Mouse (Mus musculus): ENCODE results near the gene H2-Q10. TPM values are rescaled to one million over a fixed set of nuclear protein-coding genes. Genes with fewer than 3 reads are reported as not detected.
"Not testable (repeated sequence)": the region's sequence is repeated elsewhere in the genome, so short reads cannot be mapped to it uniquely, and the experiment has no call there.

H2-Q10 gene
- polyA plus RNA-seq, 1 experiment: 8.3 TPM

DNA sequence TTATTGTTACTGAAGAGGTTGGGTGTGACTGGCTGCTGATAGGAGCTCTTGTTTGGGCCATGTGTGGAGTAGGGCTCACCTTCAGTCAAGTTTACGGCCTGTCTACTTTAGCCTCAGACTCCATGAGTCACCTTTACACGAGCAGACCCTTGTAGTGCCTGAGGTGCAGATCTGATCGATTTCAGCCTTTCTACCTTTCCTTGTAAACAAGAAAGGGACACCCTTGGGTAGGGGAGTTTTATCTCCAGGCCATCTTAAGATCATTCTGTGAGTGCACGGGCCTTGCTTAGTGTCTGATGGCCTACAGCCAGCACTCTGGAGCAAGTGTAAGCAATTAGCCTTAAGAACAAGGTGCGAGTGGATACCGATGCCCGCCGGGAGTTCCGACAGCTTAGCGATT, 37.0 kb downstream of the H2-Q10 start:
- Histone ChIP-seq H3K27ac (ENCODE audit: insufficient read depth, low read depth, low read length) (no peak overlapping the region), H3K4me3 (ENCODE audit: insufficient read depth, low read depth, low read length) (no peak overlapping the region), H3K36me3 (ENCODE audit: control insufficient read depth, insufficient read depth, low read length) (no peaks in the 10 kb centered on the region), H3K4me1 (ENCODE audit: control insufficient read depth, insufficient read depth, low read length) (no peaks in the 10 kb centered on the region), H3K27me3 (replicated peaks; ENCODE audit: control insufficient read depth, insufficient read depth, low read length) (no peaks in the 10 kb centered on the region)
- WGBS: 40% methylated on average over 10 of the region's 10 CpGs
- TF ChIP-seq POLR2A (IDR thresholded peaks at IDR 0.05; ENCODE audit: low read depth, low read length) (no peak), CTCF (conservative IDR thresholded peaks at IDR 0.05; ENCODE audit: insufficient read depth, insufficient read length, low read depth, low read length) (no peak)
- no peak for DNase-seq

DNA sequence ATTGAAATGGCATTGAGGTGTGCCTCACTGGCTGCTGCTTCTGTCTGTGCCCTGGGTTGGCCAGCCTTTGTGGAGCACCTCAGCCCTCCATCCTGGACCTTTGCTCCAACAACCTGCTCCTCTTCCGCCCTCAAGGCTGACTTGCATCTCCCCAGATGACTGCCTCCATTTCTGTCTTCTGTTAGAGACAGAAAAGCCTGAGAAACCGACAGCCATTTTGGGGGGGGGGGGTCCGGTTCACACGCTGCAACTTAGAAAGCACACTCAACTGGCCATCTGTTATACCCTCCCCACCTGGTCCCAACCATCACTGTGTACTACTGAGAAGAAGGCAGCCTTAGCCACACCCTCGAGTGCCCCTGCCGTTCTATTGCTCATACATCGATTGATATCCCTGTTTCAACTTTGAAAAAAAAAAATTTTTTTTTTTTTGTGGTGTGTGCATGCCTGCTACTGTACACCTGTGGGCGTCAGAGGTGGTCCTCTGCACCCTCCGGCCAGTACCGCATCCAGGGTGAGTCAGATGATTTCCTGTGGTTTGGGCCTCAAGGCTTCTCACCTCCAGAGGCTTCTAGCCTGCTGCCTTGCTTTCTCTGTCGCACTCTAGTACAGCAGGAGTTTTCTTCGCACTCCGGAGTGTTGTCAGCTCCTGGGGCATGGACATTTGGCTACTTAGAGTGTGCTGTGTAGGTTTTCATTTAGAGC, 37.8 kb downstream of the H2-Q10 start:
- Histone ChIP-seq H3K4me3 (ENCODE audit: insufficient read depth, low read depth, low read length) (no peak overlapping the region), H3K27me3 (replicated peaks; ENCODE audit: control insufficient read depth, insufficient read depth, low read length) (no peaks in the 10 kb centered on the region), H3K4me1 (ENCODE audit: control insufficient read depth, insufficient read depth, low read length) (no peaks in the 10 kb centered on the region), H3K27ac (ENCODE audit: insufficient read depth, low read depth, low read length) (no peak overlapping the region), H3K36me3 (ENCODE audit: control insufficient read depth, insufficient read depth, low read length) (no peaks in the 10 kb centered on the region)
- no peak for DNase-seq
- WGBS: 43% methylated on average over 13 of the region's 13 CpGs
- TF ChIP-seq POLR2A (IDR thresholded peaks at IDR 0.05; ENCODE audit: low read depth, low read length) (no peak), CTCF (conservative IDR thresholded peaks at IDR 0.05; ENCODE audit: insufficient read depth, insufficient read length, low read depth, low read length) (no peak)

DNA sequence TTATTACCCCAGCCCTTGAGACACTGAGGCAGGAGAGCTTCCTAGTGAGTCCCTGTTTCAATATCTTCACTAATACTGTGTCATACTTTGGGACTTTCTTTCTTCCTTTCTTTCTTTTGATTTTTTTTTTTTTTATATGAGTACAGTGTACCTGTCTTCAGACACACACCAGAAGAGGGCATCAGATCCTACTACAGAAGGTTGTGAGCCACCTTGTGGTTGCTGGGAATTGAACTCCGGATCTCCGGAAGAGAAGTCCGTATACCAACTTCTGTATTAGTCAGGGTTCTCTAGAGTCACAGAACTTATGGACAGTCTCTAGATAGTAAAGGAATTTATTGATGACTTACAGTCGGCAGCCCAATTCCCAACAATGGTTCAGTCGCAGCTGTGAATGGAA, 38.4 kb downstream of the H2-Q10 start:
- WGBS: 82% methylated on average over 5 of the region's 5 CpGs
- H3K4me3 ChIP-seq (ENCODE audit: insufficient read depth, low read depth, low read length); DNase-seq; H3K27ac ChIP-seq (ENCODE audit: insufficient read depth, low read depth, low read length); H3K4me1 ChIP-seq (ENCODE audit: control insufficient read depth, insufficient read depth, low read length); H3K36me3 ChIP-seq (ENCODE audit: control insufficient read depth, insufficient read depth, low read length); H3K27me3 ChIP-seq (replicated peaks; ENCODE audit: control insufficient read depth, insufficient read depth, low read length): not testable (repeated sequence)

DNA sequence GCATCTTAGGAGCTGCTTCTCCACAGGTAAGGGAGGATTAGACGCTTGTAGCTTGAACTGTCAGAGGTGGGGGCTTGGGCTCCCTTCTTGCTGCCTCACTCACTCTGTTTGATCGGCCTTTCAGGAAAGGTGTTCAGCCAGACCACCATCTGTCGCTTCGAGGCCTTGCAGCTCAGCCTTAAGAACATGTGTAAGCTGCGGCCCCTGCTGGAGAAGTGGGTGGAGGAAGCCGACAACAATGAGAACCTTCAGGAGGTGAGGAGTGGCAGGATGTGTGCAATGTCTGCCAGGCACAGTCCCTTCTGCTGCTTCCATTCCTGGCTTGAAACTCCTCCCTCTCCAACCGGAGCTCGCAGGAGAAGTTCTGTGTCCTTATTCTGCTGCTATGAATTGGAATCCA, 39.4 kb downstream of the H2-Q10 start:
- Histone ChIP-seq H3K36me3 (ENCODE audit: control insufficient read depth, insufficient read depth, low read length) (no peaks in the 10 kb centered on the region), H3K4me3 (ENCODE audit: insufficient read depth, low read depth, low read length) (no peak overlapping the region), H3K27me3 (replicated peaks; ENCODE audit: control insufficient read depth, insufficient read depth, low read length) (no peaks in the 10 kb centered on the region), H3K27ac (ENCODE audit: insufficient read depth, low read depth, low read length) (no peak overlapping the region), H3K4me1 (ENCODE audit: control insufficient read depth, insufficient read depth, low read length) (no peaks in the 10 kb centered on the region)
- no peak for DNase-seq
- TF ChIP-seq POLR2A (IDR thresholded peaks at IDR 0.05; ENCODE audit: low read depth, low read length): no peak
- peak; percentile 39; the same call in 1 of the 2 replicates for TF ChIP-seq CTCF (conservative IDR thresholded peaks at IDR 0.05; ENCODE audit: insufficient read depth, insufficient read length, low read depth, low read length)
- 27% methylated on average over 8 of the region's 8 CpGs for WGBS

DNA sequence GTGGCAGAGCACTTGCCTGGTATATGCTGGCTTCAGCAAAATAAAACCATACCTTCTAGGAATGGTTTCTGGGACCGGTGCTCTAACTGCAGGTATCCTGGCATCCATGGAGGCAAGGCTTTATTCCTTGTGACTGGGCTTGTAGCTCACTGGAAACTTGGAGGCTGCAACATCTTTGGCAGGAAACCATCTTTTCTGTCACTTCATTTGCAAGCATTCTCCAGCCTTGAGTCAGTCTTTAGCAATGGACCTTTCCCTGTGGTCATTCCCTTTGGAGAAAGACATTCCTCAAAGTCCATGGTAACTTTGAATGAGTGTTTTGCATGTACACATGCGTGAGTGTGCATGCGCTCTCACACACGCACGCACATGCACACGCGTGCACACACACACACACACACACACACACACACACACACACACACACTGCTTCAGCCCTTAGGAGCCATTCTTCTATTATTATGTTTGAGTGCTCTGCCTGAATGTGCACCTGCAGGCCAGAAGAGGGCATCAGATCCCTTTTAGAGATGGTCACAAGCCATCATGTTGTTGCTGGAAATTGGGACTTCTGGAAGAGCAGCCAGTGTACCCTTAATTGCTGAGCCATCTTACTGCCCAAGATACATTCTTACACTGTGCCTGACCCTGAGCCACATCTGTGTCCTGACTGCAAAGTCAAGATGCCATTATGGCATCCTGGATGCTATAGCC, 43.2 kb downstream of the H2-Q10 start:
- Histone ChIP-seq H3K27me3 (replicated peaks; ENCODE audit: control insufficient read depth, insufficient read depth, low read length) (no peaks in the 10 kb centered on the region), H3K4me3 (ENCODE audit: insufficient read depth, low read depth, low read length) (no peak overlapping the region), H3K36me3 (ENCODE audit: control insufficient read depth, insufficient read depth, low read length) (no peaks in the 10 kb centered on the region), H3K27ac (ENCODE audit: insufficient read depth, low read depth, low read length) (no peak overlapping the region), H3K4me1 (ENCODE audit: control insufficient read depth, insufficient read depth, low read length) (no peaks in the 10 kb centered on the region; the same call in 1 of the 2 replicates)
- WGBS: 94% methylated on average over 7 of the region's 7 CpGs
- TF ChIP-seq POLR2A (IDR thresholded peaks at IDR 0.05; ENCODE audit: low read depth, low read length) (no peak), CTCF (conservative IDR thresholded peaks at IDR 0.05; ENCODE audit: insufficient read depth, insufficient read length, low read depth, low read length) (peak; percentile 47)
- no peak for DNase-seq

DNA sequence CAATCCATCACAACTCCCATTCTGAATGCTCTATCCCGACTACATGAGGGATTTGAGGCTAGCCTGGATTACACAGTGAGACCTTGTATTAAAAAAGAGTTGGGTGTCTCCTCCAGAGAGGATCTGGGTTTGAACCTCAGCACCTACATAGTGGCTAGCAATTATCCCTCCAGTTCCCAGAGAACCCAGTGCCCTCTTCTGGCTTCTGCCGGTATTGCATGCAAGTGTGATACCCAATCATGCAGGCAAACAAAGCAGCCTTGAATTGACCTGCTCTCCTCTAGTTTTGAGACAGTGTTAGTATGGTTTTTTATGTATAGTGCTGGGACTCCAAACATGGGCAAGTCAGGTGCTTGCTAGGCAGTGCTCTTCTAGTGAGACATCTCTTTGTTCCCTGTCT, 44.0 kb downstream of the H2-Q10 start:
- 18% methylated on average over 2 of the region's 2 CpGs for WGBS
- peak; percentile 80 for DNase-seq
- H3K4me3 ChIP-seq (ENCODE audit: insufficient read depth, low read depth, low read length): no peak overlapping the region
- no peak overlapping the region for H3K27ac ChIP-seq (ENCODE audit: insufficient read depth, low read depth, low read length)
- no peaks in the 10 kb centered on the region; the same call in 1 of the 2 replicates for H3K4me1 ChIP-seq (ENCODE audit: control insufficient read depth, insufficient read depth, low read length)
- TF ChIP-seq CTCF (conservative IDR thresholded peaks at IDR 0.05; ENCODE audit: insufficient read depth, insufficient read length, low read depth, low read length): peak; percentile 78
- TF ChIP-seq POLR2A (IDR thresholded peaks at IDR 0.05; ENCODE audit: low read depth, low read length): no peak
- H3K36me3 ChIP-seq (ENCODE audit: control insufficient read depth, insufficient read depth, low read length): no peaks in the 10 kb centered on the region
- no peaks in the 10 kb centered on the region for H3K27me3 ChIP-seq (replicated peaks; ENCODE audit: control insufficient read depth, insufficient read depth, low read length)

DNA sequence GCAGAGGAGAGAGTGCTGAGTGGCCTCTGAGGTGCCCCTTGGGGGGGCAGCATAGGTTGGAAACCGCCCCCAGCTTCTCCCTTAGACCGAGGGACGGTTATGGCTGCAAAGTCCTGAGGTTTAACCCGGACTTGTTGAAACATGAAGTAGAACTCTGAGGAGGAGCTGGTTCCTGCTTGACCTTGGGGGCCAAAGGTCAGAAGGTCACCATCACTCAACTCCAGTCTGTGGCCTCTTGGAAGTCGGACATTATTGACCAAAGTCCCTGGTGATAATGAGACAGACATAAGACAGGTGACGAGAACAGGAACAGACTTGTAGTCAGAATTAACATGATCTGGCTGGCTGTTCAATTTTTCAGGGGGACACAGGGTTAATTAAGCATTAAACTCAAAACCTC, 44.9 kb downstream of the H2-Q10 start:
- 71% methylated on average over 6 of the region's 6 CpGs for WGBS
- Histone ChIP-seq H3K4me3 (ENCODE audit: insufficient read depth, low read depth, low read length) (no peak overlapping the region), H3K4me1 (ENCODE audit: control insufficient read depth, insufficient read depth, low read length) (no peaks in the 10 kb centered on the region; the same call in 1 of the 2 replicates), H3K27ac (ENCODE audit: insufficient read depth, low read depth, low read length) (no peak overlapping the region), H3K27me3 (replicated peaks; ENCODE audit: control insufficient read depth, insufficient read depth, low read length) (no peaks in the 10 kb centered on the region), H3K36me3 (ENCODE audit: control insufficient read depth, insufficient read depth, low read length) (no peaks in the 10 kb centered on the region)
- TF ChIP-seq CTCF (conservative IDR thresholded peaks at IDR 0.05; ENCODE audit: insufficient read depth, insufficient read length, low read depth, low read length) (no peak), POLR2A (IDR thresholded peaks at IDR 0.05; ENCODE audit: low read depth, low read length) (no peak)
- DNase-seq: no peak

Data from kidney, adult 2 months (tissue).